In the genomic region with DNA sequence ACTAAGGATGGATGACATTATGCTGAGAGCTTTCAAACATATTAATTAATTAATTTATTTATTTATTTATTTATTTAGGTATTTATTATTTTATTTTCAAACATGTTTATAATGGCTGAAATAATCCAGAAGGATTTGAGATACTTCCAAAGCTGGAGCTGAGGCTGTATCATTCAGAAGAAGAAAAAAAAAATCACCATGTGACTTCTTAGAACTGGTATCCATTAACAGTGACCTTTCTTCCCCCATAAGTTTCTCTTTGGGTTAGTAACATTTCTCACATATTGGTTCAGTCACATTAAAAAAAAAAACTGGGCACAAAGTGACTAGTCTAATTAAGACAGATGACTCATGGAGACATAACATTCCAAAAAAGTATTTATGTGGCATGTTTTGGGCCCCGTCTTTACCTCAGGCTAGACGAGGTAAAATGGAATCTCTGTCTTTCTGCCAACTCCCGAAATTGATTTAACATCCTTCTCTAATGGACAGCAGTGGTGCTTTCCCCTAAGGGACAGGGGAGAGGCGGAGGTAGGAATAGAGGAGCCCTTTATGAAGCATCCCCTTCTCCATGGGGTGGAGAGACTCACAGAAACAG, we compare ENCODE assay signal across 30 mouse cellular contexts.
DNase-seq lines count a peak whose midpoint lies in the region; ATAC-seq and TF ChIP-seq lines count a peak whose summit lies in the region.
"Had no signal": no experiment of that assay in that cellular context is flagged by ENCODE, and none has a peak within 500 bp of the region (broad histone marks: within the 10 kb centered on the region; RNA-seq: fewer than 3 reads in every experiment).

No protein-coding gene starts in this region.

- no peak for DNase-seq in frontal cortex, postnatal 25 days (ENCODE audit: low spot score in 2 of 2)
- peak; percentile 80 for DNase-seq in Muller cell, postnatal 12 days (ENCODE audit: inconsistent ontology term)
- peak; percentile 45 for DNase-seq in embryonic facial prominence, embryonic 14.5 days (ENCODE audit: low spot score)
- no peak for DNase-seq in layer of hippocampus, adult 9-10 months (ENCODE audit: low spot score)
- no peak for DNase-seq in cerebellum, adult 8-10 months
- DNase-seq: adrenal gland, postnatal 36 days; cerebellum, adult 18-20 months; cerebellum, postnatal 36 days; embryo, embryonic 11 days; forebrain, postnatal 0 days; gastrocnemius, postnatal 14 days; heart, postnatal 14 days; kidney, adult 11 months; kidney, postnatal 14 days; lung, postnatal 10 days; right cerebral cortex, postnatal 4 days; thymus, adult 2 months; thymus, postnatal 36 days had no signal

- peaks cover 9% of the 10 kb centered on the region for H3K79me2 ChIP-seq in myocyte (ENCODE audit: control insufficient read depth, insufficient read depth)

- no peaks in the 10 kb centered on the region for H3K9me3 ChIP-seq in embryonic facial prominence, embryonic 14.5 days (ENCODE audit: control insufficient read depth, low read length)
- H3K9me3 ChIP-seq: forebrain, embryonic 12.5 days; hindbrain, embryonic 10.5 days; hindbrain, embryonic 15.5 days; limb, embryonic 13.5 days; midbrain, embryonic 10.5 days; neural tube, embryonic 13.5 days had no signal

- H3K4me1 ChIP-seq in embryonic facial prominence, embryonic 14.5 days (ENCODE audit: control insufficient read depth, insufficient read depth, low read length) = no peaks in the 10 kb centered on the region
- H3K4me1 ChIP-seq: forebrain, embryonic 12.5 days; hindbrain, embryonic 15.5 days; neural tube, embryonic 13.5 days had no signal

- no peaks in the 10 kb centered on the region for H3K36me3 ChIP-seq in embryonic facial prominence, embryonic 14.5 days (ENCODE audit: control insufficient read depth, insufficient read depth, low read length)
- H3K36me3 ChIP-seq in myocyte (ENCODE audit: control insufficient read depth, insufficient read depth) = peaks cover 3% of the 10 kb centered on the region
- H3K36me3 ChIP-seq: forebrain, embryonic 12.5 days; hindbrain, embryonic 10.5 days; hindbrain, embryonic 15.5 days; limb, embryonic 13.5 days; midbrain, embryonic 10.5 days; neural tube, embryonic 13.5 days had no signal

- no peak overlapping the region for H3K27ac ChIP-seq in embryonic facial prominence, embryonic 14.5 days (replicated peaks; ENCODE audit: low read depth, low read length)
- H3K27ac ChIP-seq: forebrain, embryonic 12.5 days; hindbrain, embryonic 10.5 days; hindbrain, embryonic 15.5 days; limb, embryonic 13.5 days; midbrain, embryonic 10.5 days; neural tube, embryonic 13.5 days; stomach, postnatal 0 days had no signal

- 41% methylated on average over 4 of the region's 4 CpGs for WGBS in embryonic facial prominence, embryonic 14.5 days

- no peak overlapping the region for H3K9ac ChIP-seq in embryonic facial prominence, embryonic 14.5 days (ENCODE audit: low read depth, low read length)
- H3K9ac ChIP-seq: forebrain, embryonic 12.5 days; forebrain, postnatal 0 days; hindbrain, embryonic 15.5 days; limb, embryonic 13.5 days; neural tube, embryonic 13.5 days had no signal

- TF ChIP-seq POLR2A in myocyte (IDR thresholded peaks at IDR 0.05; ENCODE audit: insufficient read length, low read depth) = no peak

- no peaks in the 10 kb centered on the region for H3K27me3 ChIP-seq in embryonic facial prominence, embryonic 14.5 days (replicated peaks; ENCODE audit: control insufficient read depth, insufficient read depth, low read length)
- H3K27me3 ChIP-seq in myocyte (ENCODE audit: control insufficient read depth, insufficient read depth, insufficient read length) = no peaks in the 10 kb centered on the region
- H3K27me3 ChIP-seq: forebrain, embryonic 12.5 days; hindbrain, embryonic 15.5 days; limb, embryonic 13.5 days; neural tube, embryonic 13.5 days had no signal

- no peak overlapping the region for H3K4me2 ChIP-seq in embryonic facial prominence, embryonic 14.5 days (ENCODE audit: low read depth, low read length)
- peak overlapping the region; percentile 74 for H3K4me2 ChIP-seq in myocyte (ENCODE audit: low read depth)
- H3K4me2 ChIP-seq: forebrain, embryonic 12.5 days; hindbrain, embryonic 15.5 days; limb, embryonic 13.5 days; liver, embryonic 11.5 days; neural tube, embryonic 13.5 days had no signal

- H3K4me3 ChIP-seq in embryonic facial prominence, embryonic 14.5 days (ENCODE audit: low read depth, low read length) = no peak overlapping the region
- H3K4me3 ChIP-seq in myocyte = peak overlapping the region; percentile 26
- H3K4me3 ChIP-seq: forebrain, embryonic 12.5 days; hindbrain, embryonic 10.5 days; hindbrain, embryonic 15.5 days; limb, embryonic 13.5 days; midbrain, embryonic 10.5 days; neural tube, embryonic 13.5 days had no signal

- no peak overlapping the region for H3ac ChIP-seq in myocyte (ENCODE audit: control insufficient read depth, insufficient read length)

- ATAC-seq in frontal cortex, adult (ENCODE audit: low TSS enrichment) = peak; percentile 50; the same call in 1 of the 2 replicates
- no peak for ATAC-seq in embryonic facial prominence, embryonic 14.5 days (ENCODE audit: low read depth)
- ATAC-seq: CD4-positive, CD25-positive, alpha-beta regulatory T cell, adult 4 months; forebrain, postnatal 0 days; inflammation-experienced regulatory T-cells, adult 6 months had no signal

TF ChIP-seq in myocyte, 11 proteins besides CTCF, POLR2A, EP300 and RAD21:
- TF ChIP-seq USF1 (IDR thresholded peaks at IDR 0.05; ENCODE audit: low read depth) (peak; percentile 77), POLR2AphosphoS2 (IDR thresholded peaks at IDR 0.05; ENCODE audit: insufficient read length, low read depth) (no peak), SRF (IDR thresholded peaks at IDR 0.05; ENCODE audit: control insufficient read depth, insufficient read length, low read depth) (no peak)

Comparison
In these comparisons a context has a peak if more than half of its experiments do, and no peak if none do; other contexts are left out.
1. DNase-seq: peak in Muller cell, postnatal 12 days (single experiment) and embryonic facial prominence, embryonic 14.5 days (single experiment); none in frontal cortex, postnatal 25 days (0 of 2), layer of hippocampus, adult 9-10 months (single experiment) and cerebellum, adult 8-10 months (single experiment).